Mouse (Mus musculus) ES-Bruce4 (cell line): ENCODE data around the gene Tspan31.

Source experiments
- CTCF ChIP-seq: IDR thresholded peaks from one replicate; pipeline ENCODE4 v1.8.1; 2011; ENCODE audit warnings: low read depth, low read length
- EP300 ChIP-seq: IDR thresholded peaks from 2 replicates; pipeline ENCODE4 v1.6.1; 2011; ENCODE audit warnings: low read depth, low read length; ENCODE audit not compliant: insufficient read depth
- POLR2A ChIP-seq: IDR thresholded peaks from one replicate; pipeline ENCODE4 v1.8.1; 2011; ENCODE audit warnings: low read length; ENCODE audit not compliant: insufficient read depth

- no peak for TF ChIP-seq POLR2A
- TF ChIP-seq CTCF = no peak
- TF ChIP-seq EP300 = no peak
Measured at GRCm38 (mm10) chr10:127081996-127082620, 12.0 kb upstream of the Tspan31 start.
